Mouse (Mus musculus) naive thymus-derived CD4-positive, alpha-beta T cell, adult 5 months (primary cell): ENCODE results near the gene Inca1. TPM values are rescaled to one million over a fixed set of nuclear protein-coding genes. Genes with fewer than 3 reads are reported as not detected.

Experiments
- polyA plus RNA-seq: library from polyadenylated mRNA; unstranded; fragments of 100-300 nt; shearing (Covaris generic); gene quantifications from one replicate; pipeline ENCODE4 v1.2.1, GENCODE M21; 2017

Inca1 gene
- 0.65 TPM for polyA plus RNA-seq

GRCm38 (mm10) chr11:70699722-70700556 is at the start of gene Inca1, which contains the start of gene Kif1c:
TSS of gene Inca1 (minus strand) at chr11:70700155.
TSS of gene Kif1c (plus strand) at chr11:70700548.

GRCm38 (mm10) chr11:70687601-70688199 is 12.3 kb downstream of the Inca1 start, which contains the start of gene Camta2:
TSS of gene Camta2 (minus strand) at chr11:70688105.

GRCm38 (mm10) chr11:70668771-70669505 is 31.0 kb downstream of the Inca1 start, which contains the start of gene Spag7:
TSS of gene Spag7 (minus strand) at chr11:70669416.

GRCm38 (mm10) chr11:70656964-70657363 is 43.0 kb downstream of the Inca1 start, which contains the start of gene Eno3:
TSS of gene Eno3 (plus strand) at chr11:70657202.

GRCm38 (mm10) chr11:70654198-70654922 is 45.6 kb downstream of the Inca1 start, which contains the start of gene Pfn1:
TSS of gene Pfn1 (minus strand) at chr11:70654644.

GRCm38 (mm10) chr11:70646691-70647650 is 53.0 kb downstream of the Inca1 start, which contains the start of the genes Rnf167 and Slc25a11:
TSS of gene Rnf167 (plus strand) at chr11:70647235.
TSS of gene Slc25a11 (minus strand) at chr11:70647479.

DNA sequence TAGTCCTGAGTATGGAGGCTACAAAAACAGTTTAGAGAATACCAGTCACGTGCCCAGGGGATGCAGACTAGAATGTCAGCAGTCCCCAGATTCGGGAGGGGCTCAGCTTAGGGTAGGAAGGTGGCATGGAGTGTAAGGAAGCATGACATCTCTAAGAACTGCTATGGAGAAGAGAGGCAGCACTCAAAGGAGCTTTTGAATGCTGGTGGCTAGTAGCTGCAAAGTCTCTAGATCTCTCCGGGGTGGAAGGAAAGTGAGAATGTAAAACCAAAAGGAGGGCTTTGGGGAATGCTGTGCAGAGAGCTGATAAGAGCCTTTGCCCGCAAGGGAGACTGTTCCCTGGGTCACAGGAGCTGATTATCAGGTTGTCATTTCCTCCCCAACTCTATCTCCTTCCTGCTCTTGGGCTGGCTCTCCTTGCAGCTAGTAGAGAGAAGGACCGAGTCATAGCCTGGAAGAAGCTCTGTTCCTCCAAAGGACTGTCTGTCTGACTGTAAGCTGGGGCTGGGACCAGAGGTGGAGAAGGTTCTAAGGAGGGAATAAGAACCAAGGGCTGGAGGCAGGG is 61.2 kb downstream of the Inca1 start, which contains the start of gene Gp1ba:
Gp1ba (plus strand) TSS at position 409 of the 565 bp plus-strand sequence.

Other genes with a start within 250 kb of the Inca1 start
- gene Med11, start 248.2 kb downstream of the Inca1 start, polyA plus RNA-seq: 64.7 TPM
- gene Zmynd15, start 240.7 kb downstream of the Inca1 start, polyA plus RNA-seq: not detected
- gene Cxcl16, start 240.2 kb downstream of the Inca1 start, polyA plus RNA-seq: 0.67 TPM
- 0.55 TPM for gene Tm4sf5, start 194.9 kb downstream of the Inca1 start, polyA plus RNA-seq
- gene Vmo1, start 185.5 kb downstream of the Inca1 start, polyA plus RNA-seq: not detected
- gene Gltpd2, start 181.0 kb downstream of the Inca1 start, polyA plus RNA-seq: not detected
- 298 TPM for gene Psmb6, start 174.8 kb downstream of the Inca1 start, polyA plus RNA-seq
- gene Gm40193, start 167.2 kb downstream of the Inca1 start, polyA plus RNA-seq: not detected
- gene Pld2, start 160.1 kb downstream of the Inca1 start, polyA plus RNA-seq: 2.3 TPM
- 22.2 TPM for gene Mink1, start 137.3 kb downstream of the Inca1 start, polyA plus RNA-seq
- gene 4930544D05Rik, start 84.3 kb downstream of the Inca1 start, polyA plus RNA-seq: not detected
- 8.1 TPM for gene Chrne, start 80.9 kb downstream of the Inca1 start, polyA plus RNA-seq
- not detected for gene Gp1ba, start 61.0 kb downstream of the Inca1 start, polyA plus RNA-seq
- gene Rnf167, start 52.9 kb downstream of the Inca1 start, polyA plus RNA-seq: 507 TPM
- gene Slc25a11, start 52.7 kb downstream of the Inca1 start, polyA plus RNA-seq: 68.9 TPM
- 2,460 TPM for gene Pfn1, start 45.5 kb downstream of the Inca1 start, polyA plus RNA-seq
- 16.3 TPM for gene Eno3, start 43.0 kb downstream of the Inca1 start, polyA plus RNA-seq
- gene Spag7, start 30.7 kb downstream of the Inca1 start, polyA plus RNA-seq: 48.7 TPM
- 34.9 TPM for gene Camta2, start 12.1 kb downstream of the Inca1 start, polyA plus RNA-seq
- 1.3 TPM for gene Kif1c, start 393 bp upstream of the Inca1 start, polyA plus RNA-seq
- gene Zfp3, start 64.1 kb upstream of the Inca1 start, polyA plus RNA-seq: 2.2 TPM
- not detected for gene Scimp, start 112.4 kb upstream of the Inca1 start, polyA plus RNA-seq
- gene Rabep1, start 144.6 kb upstream of the Inca1 start, polyA plus RNA-seq: 72.3 TPM